Mouse (Mus musculus) urinary bladder, postnatal 4 days (tissue): ENCODE measurements around the gene Gars.
A peak's percentile ranks its signal among the peaks of the same experiment; 100 is the strongest.

ENCODE experiments used
- DNase-seq, 2 experiments: peaks; one replicate each; pipeline ENCODE4 v3.0.0; 2021 to 2022; ENCODE audit warnings: low spot score in 2 of 2

The Gars gene

DNA sequence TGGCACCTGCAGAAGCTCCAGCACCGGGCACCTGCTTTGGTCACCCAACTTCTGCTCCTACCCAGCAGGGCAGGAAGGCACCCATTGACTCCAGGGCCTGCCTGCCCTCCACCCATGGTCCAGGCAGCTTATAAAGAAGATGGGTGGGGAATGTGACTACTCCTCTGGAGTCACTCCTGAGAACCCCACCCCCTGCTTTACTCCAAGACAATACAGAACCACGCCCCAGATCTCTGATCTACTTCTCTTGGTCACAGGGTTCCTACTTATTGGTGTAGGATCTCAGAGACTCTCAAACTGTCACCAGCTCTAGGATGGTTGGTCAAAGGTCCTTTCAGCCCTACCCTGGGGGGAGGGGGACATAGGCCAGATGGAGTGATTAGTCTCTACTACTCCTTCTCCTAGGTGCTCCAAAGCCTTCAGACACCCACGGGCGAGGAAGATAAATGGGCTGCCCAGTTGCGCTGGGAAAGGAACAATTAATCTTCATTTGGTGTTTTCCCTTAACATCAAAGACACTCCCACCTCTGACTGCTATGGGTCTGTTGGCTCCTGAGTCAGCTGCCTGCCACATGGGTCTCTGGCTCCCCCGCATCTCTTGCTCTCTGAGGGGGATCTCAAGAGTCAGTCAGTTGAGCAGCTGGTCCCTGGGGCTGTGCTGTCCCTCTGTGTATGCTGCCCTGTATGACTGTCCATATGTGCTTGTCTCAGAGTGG lies 55.8 kb downstream of the Gars start:
- DNase-seq, result no peak

DNA sequence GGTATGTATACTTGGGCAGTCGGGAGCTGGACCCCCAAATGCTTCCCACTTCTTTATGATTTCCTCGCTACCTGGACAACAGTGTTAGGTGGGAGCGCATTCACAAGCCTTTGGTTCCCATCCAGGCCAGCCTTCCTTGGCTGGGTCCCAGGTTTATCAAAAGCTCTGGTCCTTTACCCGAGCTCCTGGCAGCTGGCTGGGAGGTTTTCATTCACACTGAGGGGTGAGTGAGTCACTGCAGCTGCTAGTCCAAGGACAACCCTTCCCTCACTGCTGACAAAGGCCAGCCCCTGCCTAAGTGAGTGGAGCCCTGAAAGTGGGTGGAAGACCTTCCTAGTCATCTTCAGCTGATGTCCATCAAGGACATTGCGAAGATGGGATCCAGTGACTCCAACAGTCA lies 60.2 kb downstream of the Gars start:
- peak in 1 of 2 experiments; percentile 22 for DNase-seq

DNA sequence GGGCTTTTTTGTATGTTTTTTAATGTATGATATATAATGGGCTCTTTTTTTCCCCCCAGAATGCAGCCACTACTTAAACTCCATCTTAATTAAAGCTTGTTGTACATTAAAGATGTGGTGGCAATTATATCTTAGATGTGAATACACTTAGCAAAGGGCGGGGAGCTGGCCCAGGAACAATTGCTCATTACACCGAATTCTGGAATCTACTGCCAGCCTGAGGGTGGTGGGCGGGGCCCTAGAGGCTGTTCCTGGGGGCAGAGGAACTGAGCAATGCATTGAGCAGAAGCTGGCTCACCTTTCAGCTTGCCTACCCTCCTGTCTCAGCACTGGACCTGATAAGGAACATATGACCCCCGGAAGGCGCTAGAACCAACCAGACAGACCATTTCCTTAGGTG lies 60.8 kb downstream of the Gars start:
- DNase-seq, result no peak

DNA sequence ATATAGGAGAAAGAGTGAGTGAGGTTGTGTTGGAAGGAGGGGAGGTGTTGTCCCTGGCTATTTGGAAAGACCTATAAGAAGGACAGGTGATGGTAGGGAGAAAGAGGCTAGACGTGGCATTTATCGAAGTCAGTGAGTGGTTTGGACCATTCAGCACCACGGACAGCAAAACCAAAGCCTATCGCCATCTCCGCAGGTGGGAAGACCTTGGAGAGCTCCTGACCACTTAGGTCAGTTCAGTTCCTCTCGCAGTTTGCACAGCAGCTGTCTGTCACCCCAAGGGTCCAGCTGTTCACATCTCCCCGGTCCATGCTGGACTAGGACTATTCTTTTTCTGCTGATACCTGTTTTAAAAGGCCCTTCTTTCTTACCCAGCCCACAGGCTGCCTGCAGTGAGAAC lies 70.6 kb downstream of the Gars start:
- peak in 1 of 2 experiments; percentile 26 for DNase-seq

DNA sequence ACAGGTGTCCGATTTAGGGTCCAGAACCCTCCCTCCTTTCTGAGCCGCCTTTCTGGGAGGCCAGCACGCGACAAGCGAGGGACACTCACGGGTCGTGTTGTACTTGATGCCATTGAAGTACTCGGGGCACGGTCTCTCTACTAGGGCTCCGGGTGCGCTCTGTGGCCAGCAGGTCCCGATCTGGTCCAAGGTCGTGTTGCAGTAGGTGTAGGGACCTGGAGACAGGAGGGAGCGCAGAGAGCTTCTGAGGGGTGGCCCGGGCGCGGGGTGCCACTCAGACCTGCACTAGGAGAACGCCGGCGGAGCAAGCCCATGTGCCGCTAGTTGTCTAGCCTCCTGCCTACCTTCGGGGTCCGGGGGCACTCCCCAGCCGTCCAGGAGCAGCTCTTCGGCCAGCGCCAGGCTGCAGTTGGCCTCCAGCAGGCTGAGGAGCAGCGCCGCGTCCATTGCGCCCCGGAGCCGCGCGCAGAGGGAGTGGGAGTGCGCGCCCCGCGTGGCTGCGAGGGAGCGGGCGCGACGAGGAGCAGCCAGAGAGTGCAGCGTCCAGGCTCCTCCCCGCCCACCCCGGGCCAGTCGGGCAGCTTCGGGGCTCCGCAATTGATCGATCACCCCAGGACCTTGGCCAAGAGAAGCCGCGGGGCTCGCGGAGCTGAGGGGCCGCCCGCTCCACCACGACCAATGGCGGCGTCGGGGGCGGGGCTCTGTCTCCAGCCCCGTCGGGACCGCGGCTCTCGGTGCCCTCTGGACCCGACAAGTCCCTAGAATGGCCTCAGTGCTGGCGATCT lies 79.7 kb downstream of the Gars start:
- no peak for DNase-seq

DNA sequence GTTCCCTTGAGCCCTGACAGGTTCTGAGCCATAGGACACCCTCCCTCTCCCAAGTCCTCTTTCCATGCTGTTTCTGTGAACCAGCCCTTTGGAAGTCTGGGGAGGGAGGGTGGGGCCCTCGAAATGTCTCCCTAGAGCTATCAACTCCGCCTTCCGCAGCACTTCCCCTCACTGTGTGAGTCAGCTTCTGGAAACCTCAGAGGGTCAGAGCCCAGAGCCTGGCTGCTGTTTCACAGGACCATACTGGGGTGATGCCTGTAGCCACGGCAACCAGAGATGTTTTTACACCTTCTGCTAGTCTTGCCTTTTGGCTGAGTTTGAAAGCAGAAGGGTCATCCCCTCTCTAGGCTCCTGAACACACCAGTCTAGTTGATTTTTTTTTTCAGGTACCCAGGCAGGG lies 85.2 kb downstream of the Gars start:
- no peak for DNase-seq

DNA sequence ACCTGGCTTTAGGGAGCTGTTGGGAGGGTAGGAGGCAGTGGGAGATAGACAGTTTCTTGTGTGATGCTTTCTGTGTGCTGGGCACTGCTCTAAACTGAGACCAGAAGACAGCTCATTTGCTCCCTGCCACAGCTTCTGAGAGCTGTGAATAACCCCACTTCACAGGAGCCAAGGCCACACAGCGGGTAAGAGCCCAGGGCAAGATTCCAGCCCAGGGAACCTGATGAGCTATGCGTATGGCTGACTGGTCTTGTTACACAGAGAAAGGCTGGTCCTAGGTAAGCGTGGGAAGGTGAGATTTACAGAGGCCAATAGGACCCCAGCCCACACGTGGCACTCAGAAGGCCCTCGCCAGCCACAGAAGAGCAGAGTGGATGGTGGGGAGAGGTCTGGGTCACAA lies 88.8 kb downstream of the Gars start:
- no peak for DNase-seq

DNA sequence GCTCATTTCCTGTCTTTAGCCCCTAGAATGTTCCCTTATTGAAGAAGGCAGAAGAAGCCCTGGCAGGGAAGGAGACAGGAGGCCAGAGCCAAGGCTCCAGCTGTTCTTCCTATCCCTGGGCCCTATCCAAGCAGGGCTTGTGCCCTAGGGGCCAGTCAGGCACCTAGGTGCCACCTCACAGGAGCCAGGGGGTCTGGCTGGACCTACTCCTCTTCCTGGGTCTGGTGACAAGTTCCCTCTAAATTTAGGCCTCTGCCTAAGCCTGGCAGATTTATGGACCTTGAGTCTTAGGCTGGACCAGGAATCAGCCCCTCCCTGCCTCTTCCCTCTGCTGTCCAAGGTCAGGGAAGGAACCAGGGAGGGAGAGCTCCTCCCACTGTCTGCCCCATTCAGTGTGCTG lies 90.6 kb downstream of the Gars start:
- no peak for DNase-seq
